Mouse (Mus musculus) limb, embryonic 11.5 days (tissue): ENCODE results near the gene Tlx3. TPM values are rescaled to one million over a fixed set of nuclear protein-coding genes. Genes with fewer than 3 reads are reported as not detected.

ENCODE experiments used
- ATAC-seq: fragments of 200-750 bp; cut with Nextera tagmentation; 2 replicates; pipeline ENCODE4 v1.8.0; 2017; ENCODE audit warnings: low read depth; ENCODE audit not compliant: insufficient number of reproducible peaks, low FRiP score, low TSS enrichment
- DNase-seq: peaks from one replicate; pipeline ENCODE4 v3.0.0-alpha.2; 2015; ENCODE audit warnings: low spot score
- H3K27ac ChIP-seq: fragments of 300-500 bp; sonication (generic); replicated peaks from 2 replicates; pipeline ENCODE4 v1.5.1; 2014; ENCODE audit warnings: low read depth, mild to moderate bottlenecking, low read length
- H3K27me3 ChIP-seq: fragments of 300-500 bp; sonication (generic); 2 replicates; pipeline ENCODE4 v1.6.1; 2014; ENCODE audit warnings: mild to moderate bottlenecking, low read length, mixed read lengths; ENCODE audit not compliant: control insufficient read depth, insufficient read depth
- H3K36me3 ChIP-seq: fragments of 300-500 bp; sonication (generic); 2 replicates; pipeline ENCODE4 v1.6.1; 2014; ENCODE audit warnings: mild to moderate bottlenecking, low read length, moderate library complexity, mixed read lengths; ENCODE audit not compliant: control insufficient read depth, insufficient read depth
- H3K4me1 ChIP-seq: fragments of 300-500 bp; sonication (generic); 2 replicates; pipeline ENCODE4 v1.6.1; 2014; ENCODE audit warnings: low read length, mixed read lengths; ENCODE audit not compliant: control insufficient read depth, insufficient read depth
- H3K4me2 ChIP-seq: fragments of 300-500 bp; sonication (generic); 2 replicates; pipeline ENCODE4 v1.6.1; 2014; ENCODE audit warnings: low read depth, mild to moderate bottlenecking, moderate library complexity; ENCODE audit not compliant: severe bottlenecking
- H3K4me3 ChIP-seq: fragments of 300-500 bp; sonication (generic); 2 replicates; pipeline ENCODE4 v1.5.1; 2014; ENCODE audit warnings: low read depth, low read length
- H3K9ac ChIP-seq: fragments of 300-500 bp; sonication (generic); 2 replicates; pipeline ENCODE4 v1.6.1; 2014; ENCODE audit warnings: mild to moderate bottlenecking, low read length
- H3K9me3 ChIP-seq: fragments of 300-500 bp; sonication (generic); 2 replicates; pipeline ENCODE4 v1.6.1; 2016; ENCODE audit warnings: low read length; ENCODE audit not compliant: control insufficient read depth
- WGBS: fragments of 180-500 bp; shearing (Covaris S2); extraction: QIAGEN DNeasy Blood & Tissue Kit; methylation state at CpG from one replicate; pipeline ENCODE4 v1.1.7; 2014; 5-methylcytosine and 5-hydroxymethylcytosine counted together
- polyA plus RNA-seq: library from polyadenylated mRNA; unstranded; fragments of >200 nt; fragmentation: Nextera tagmentation; extraction: Ambion mirVana; gene quantifications from 2 replicates; pipeline ENCODE4 v1.2.1, GENCODE M21; 2014

Tlx3 gene
- polyA plus RNA-seq, 1 experiment from 2014 or later, result not detected

GRCm38 (mm10) chr11:33199906-33200763, 3.3 kb downstream of the Tlx3 start:
- Histone ChIP-seq H3K4me3 (peak overlapping the region; percentile 22; the same call in 1 of the 2 replicates), H3K4me2 (peak overlapping the region; percentile 49), H3K9me3 (no peaks in the 10 kb centered on the region; the same call in 1 of the 2 replicates), H3K27me3 (peaks cover 96% of the 10 kb centered on the region), H3K9ac (no peak overlapping the region), H3K36me3 (no peaks in the 10 kb centered on the region), H3K4me1 (peaks cover 19% of the 10 kb centered on the region), H3K27ac (no peak overlapping the region)
- under 1% methylated on average over 45 of the region's 45 CpGs for WGBS
- peak; percentile 71 for DNase-seq
- ATAC-seq, result no peak

DNA sequence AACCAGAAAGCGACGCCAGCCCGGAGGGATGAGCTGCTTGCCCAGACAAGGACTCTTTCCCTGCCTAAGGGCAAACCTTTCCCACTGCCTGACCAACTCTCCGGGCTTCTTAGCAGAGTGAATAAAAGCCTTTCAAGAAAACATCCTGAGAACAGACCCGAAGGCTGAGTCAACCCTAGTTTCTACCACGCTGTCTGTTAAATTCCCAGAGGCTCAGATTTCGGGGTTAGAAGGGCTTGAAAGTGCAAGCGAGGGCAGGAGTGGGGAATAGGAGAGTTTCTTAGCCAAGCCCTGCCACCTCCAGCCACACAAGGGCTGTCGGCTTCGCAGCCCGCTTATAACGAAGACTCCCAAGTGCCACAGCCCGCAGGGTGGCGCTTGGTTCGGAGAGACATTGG, 4.3 kb downstream of the Tlx3 start:
- Histone ChIP-seq H3K27ac (no peak overlapping the region), H3K27me3 (peaks cover 90% of the 10 kb centered on the region), H3K4me3 (no peak overlapping the region), H3K36me3 (no peaks in the 10 kb centered on the region), H3K4me2 (no peak overlapping the region), H3K4me1 (peaks cover 19% of the 10 kb centered on the region), H3K9me3 (no peaks in the 10 kb centered on the region; the same call in 1 of the 2 replicates), H3K9ac (no peak overlapping the region)
- WGBS, result 2% methylated on average over 15 of the region's 15 CpGs
- DNase-seq (peak; percentile 69), ATAC-seq (no peak)

DNA sequence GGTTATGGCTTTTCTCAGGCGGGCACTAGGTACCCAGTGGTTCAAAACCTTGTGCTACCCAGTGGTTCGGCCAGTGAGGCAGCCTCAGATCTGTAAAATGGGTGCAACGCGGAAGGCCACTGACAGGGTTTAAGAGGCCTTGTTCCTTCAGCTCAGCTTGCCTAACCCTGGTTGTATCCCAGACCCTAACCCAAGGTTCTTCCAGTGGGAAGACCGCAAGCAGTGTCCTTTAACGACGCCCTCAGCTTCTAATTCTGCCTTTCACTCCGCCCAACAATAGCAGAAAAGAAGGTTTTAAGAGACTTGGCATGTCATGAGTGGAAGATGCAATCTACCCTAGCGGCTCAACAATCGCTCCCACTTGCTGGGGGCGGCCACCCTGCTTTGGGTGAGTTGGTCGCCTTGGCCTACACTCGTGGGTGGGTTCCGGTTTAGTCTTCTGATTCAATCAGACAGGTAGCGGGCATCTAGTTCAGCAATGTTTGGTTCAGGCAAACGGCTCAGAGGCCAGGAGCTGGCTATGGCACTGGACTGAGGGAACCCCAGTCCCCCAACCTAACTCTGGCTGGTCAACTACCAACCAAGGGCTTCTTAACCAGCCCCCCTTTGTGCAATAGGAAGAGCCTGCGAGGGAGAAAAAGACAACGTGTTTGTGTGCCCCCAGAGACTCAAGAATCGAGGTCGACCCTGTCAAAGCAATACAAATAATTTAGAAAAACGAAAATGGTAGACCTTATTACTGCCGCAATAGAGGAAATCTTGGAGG, 4.9 kb downstream of the Tlx3 start:
- ATAC-seq (no peak), DNase-seq (peak; percentile 40)
- Histone ChIP-seq H3K9ac (no peak overlapping the region), H3K9me3 (no peaks in the 10 kb centered on the region; the same call in 1 of the 2 replicates), H3K27me3 (peaks cover 89% of the 10 kb centered on the region), H3K4me1 (peaks cover 18% of the 10 kb centered on the region), H3K4me3 (no peak overlapping the region), H3K27ac (no peak overlapping the region), H3K36me3 (no peaks in the 10 kb centered on the region), H3K4me2 (no peak overlapping the region)
- 18% methylated on average over 22 of the region's 22 CpGs for WGBS

GRCm38 (mm10) chr11:33197673-33198072, 5.7 kb downstream of the Tlx3 start:
- Histone ChIP-seq H3K9ac (no peak overlapping the region), H3K4me3 (no peak overlapping the region), H3K4me2 (no peak overlapping the region), H3K9me3 (no peaks in the 10 kb centered on the region; the same call in 1 of the 2 replicates), H3K27me3 (peaks cover 87% of the 10 kb centered on the region), H3K36me3 (no peaks in the 10 kb centered on the region), H3K27ac (no peak overlapping the region), H3K4me1 (peaks cover 12% of the 10 kb centered on the region)
- ATAC-seq, result no peak
- WGBS, result 21% methylated on average over 15 of the region's 15 CpGs
- DNase-seq, result peak; percentile 47

DNA sequence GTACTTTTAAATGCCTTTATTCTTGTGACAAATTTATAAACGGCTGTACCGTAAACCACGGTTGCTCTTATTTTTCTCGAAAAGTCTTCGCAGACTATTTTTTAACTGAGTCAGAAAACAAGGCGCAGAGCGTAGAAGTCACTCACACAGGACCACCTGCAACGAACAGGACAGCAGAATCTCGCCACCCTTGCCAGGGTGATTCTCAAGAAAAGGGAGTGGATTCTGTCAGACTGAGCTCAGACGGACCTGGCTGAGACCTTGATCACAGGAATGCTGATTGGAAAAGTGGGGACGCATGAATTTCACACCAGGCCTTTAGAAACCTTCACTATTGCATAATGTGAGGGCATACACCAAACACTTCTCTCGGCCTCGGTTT, 6.3 kb downstream of the Tlx3 start:
- H3K27ac ChIP-seq, result no peak overlapping the region
- ATAC-seq (no peak), DNase-seq (peak; percentile 38)
- no peak overlapping the region for H3K9ac ChIP-seq
- 24% methylated on average over 13 of the region's 13 CpGs for WGBS
- H3K9me3 ChIP-seq, result no peaks in the 10 kb centered on the region; the same call in 1 of the 2 replicates
- peaks cover 12% of the 10 kb centered on the region for H3K4me1 ChIP-seq
- no peaks in the 10 kb centered on the region for H3K36me3 ChIP-seq
- no peak overlapping the region for H3K4me3 ChIP-seq
- no peak overlapping the region for H3K4me2 ChIP-seq
- H3K27me3 ChIP-seq, result peaks cover 82% of the 10 kb centered on the region

- Histone ChIP-seq H3K9me3 (no peaks in the 10 kb centered on the region; the same call in 1 of the 2 replicates), H3K9ac (no peak overlapping the region), H3K4me1 (peaks cover 12% of the 10 kb centered on the region), H3K36me3 (no peaks in the 10 kb centered on the region), H3K27ac (no peak overlapping the region), H3K4me3 (no peak overlapping the region), H3K4me2 (no peak overlapping the region), H3K27me3 (peaks cover 78% of the 10 kb centered on the region)
- DNase-seq (peak; percentile 66), ATAC-seq (no peak)
- WGBS, result 8% methylated on average over 24 of the region's 24 CpGs
These were observed 6.8 kb downstream of the Tlx3 start for GRCm38 (mm10) chr11:33196447-33197132.

GRCm38 (mm10) chr11:33195531-33196446, 7.6 kb downstream of the Tlx3 start:
- ATAC-seq, result no peak
- Histone ChIP-seq H3K27ac (no peak overlapping the region), H3K9ac (no peak overlapping the region), H3K36me3 (no peaks in the 10 kb centered on the region), H3K4me2 (no peak overlapping the region), H3K4me1 (peaks cover 9% of the 10 kb centered on the region), H3K9me3 (no peaks in the 10 kb centered on the region; the same call in 1 of the 2 replicates), H3K4me3 (no peak overlapping the region), H3K27me3 (peaks cover 76% of the 10 kb centered on the region)
- 4% methylated on average over 25 of the region's 25 CpGs for WGBS
- peak; percentile 42 for DNase-seq
